Mouse (Mus musculus) spleen, adult 2 months (tissue): Measurements from ENCODE around the gene Gm5134.

Experiments used
- CTCF ChIP-seq: fragments of 200-500 bp; IDR thresholded peaks from 2 replicates; pipeline ENCODE4 v1.5.1; 2011; ENCODE audit warnings: mild to moderate bottlenecking, inconsistent platforms; ENCODE audit not compliant: insufficient read depth, insufficient read length, insufficient replicate concordance; ENCODE audit errors: extremely low read depth
- POLR2A ChIP-seq: fragments of 200-500 bp; IDR thresholded peaks from 2 replicates; pipeline ENCODE4 v1.6.1; 2011; ENCODE audit warnings: low read depth, low read length, inconsistent platforms

DNA sequence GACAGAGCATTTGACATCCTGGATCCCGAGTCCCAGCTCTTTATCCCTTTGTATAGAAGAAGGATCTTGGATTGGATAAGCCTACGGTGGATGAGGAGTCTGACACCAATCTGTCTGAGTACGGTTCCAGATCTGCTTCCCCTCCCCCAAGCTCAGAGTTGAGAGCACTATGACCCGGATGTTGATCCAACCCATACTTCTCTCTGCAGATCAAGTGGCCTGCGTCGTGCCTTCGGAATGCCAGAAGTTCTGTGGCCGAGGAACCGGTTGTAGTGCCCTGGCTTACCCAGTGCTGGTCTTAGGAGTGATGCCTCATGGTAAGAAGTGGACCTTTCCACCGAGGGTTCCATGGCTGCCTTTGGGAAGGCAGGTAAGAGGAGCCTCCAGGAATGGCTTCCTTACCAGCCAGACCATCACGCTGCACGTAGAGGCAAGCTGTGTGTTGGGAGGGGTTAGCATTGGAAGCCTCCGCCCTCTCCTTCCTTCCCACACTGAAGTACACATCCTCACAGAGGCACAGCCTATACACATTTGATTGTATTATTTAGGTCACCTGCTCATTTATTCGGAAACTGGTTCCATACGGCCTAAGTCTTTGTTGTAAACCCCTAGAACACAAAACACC lies 39.4 kb downstream of the Gm5134 start:
- TF ChIP-seq CTCF = no peak
- TF ChIP-seq POLR2A = no peak
